Mouse (Mus musculus): Measurements from ENCODE around the gene Noa1. TPM values are rescaled to one million over a fixed set of nuclear protein-coding genes. Genes with fewer than 3 reads are reported as not detected.
A peak's percentile ranks its signal among the peaks of the same experiment; 100 is the strongest.

The Noa1 gene
- polyA plus RNA-seq, 1 experiment from 2014 or later: 31.1 TPM

- Histone ChIP-seq H3K36me3 (peaks cover 74% of the 10 kb centered on the region), H3K4me2 (replicated peaks) (no peak overlapping the region), H3K9me3 (replicated peaks) (no peaks in the 10 kb centered on the region), H3K9ac (no peak overlapping the region), H3K27ac (replicated peaks) (no peak overlapping the region), H3K4me3 (replicated peaks) (no peak overlapping the region), H3K27me3 (no peaks in the 10 kb centered on the region), H3K4me1 (no peaks in the 10 kb centered on the region)
- WGBS: 79% methylated on average over 5 of the region's 5 CpGs
- no peak for ATAC-seq (ENCODE audit: insufficient number of reproducible peaks, low FRiP score, low TSS enrichment, low read depth)
Measured at GRCm38 (mm10) chr5:77286904-77287303, 23.0 kb downstream of the Noa1 start.

DNA sequence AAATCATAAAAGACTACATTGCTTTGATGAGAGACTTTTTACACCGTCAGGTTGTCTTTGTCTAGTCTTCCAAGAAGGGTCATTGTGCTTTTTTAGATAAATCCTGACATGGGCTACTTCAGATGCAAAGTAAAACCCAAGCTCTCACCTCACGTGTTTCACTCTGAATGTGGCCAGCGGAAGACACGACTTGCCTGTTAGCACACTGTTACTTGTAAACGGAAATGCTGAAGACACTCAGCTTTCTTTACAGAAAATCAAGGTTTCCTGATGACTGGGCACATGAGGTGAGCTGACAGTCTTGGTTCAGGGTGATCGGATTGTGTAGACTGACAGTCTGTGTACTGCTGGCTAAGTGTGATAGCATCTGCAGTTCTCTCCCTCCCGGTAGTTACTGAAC is 24.2 kb downstream of the Noa1 start:
- Histone ChIP-seq H3K9ac (no peak overlapping the region), H3K4me1 (no peaks in the 10 kb centered on the region), H3K27ac (replicated peaks) (no peak overlapping the region), H3K4me3 (replicated peaks) (no peak overlapping the region), H3K9me3 (replicated peaks) (no peaks in the 10 kb centered on the region), H3K4me2 (replicated peaks) (no peak overlapping the region), H3K27me3 (no peaks in the 10 kb centered on the region), H3K36me3 (peaks cover 75% of the 10 kb centered on the region)
- ATAC-seq (ENCODE audit: insufficient number of reproducible peaks, low FRiP score, low TSS enrichment, low read depth): no peak
- WGBS: 83% methylated on average over 7 of the region's 7 CpGs

DNA sequence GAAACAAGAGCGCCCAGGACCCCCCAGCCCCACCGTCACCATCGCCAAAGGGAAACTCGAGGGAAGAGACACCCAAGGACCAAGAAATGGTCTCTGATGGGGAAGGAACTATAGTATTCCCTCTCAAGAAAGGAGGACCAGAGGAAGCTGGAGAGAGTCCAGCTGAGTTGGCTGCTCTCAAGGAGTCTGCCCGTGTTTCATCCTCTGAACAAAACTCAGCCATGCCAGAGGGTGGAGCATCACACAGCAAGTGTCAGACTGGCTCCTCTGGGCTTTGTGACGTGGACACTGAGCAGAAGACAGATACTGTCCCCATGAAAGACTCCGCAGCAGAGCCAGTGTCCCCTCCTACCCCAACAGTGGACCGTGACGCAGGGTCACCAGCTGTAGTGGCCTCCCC is 27.6 kb downstream of the Noa1 start:
- Histone ChIP-seq H3K4me2 (replicated peaks) (no peak overlapping the region), H3K27me3 (no peaks in the 10 kb centered on the region), H3K36me3 (peaks cover 66% of the 10 kb centered on the region), H3K9ac (no peak overlapping the region), H3K4me1 (no peaks in the 10 kb centered on the region), H3K27ac (replicated peaks) (no peak overlapping the region), H3K4me3 (replicated peaks) (no peak overlapping the region), H3K9me3 (replicated peaks) (no peaks in the 10 kb centered on the region)
- no peak for ATAC-seq (ENCODE audit: insufficient number of reproducible peaks, low FRiP score, low TSS enrichment, low read depth)
- WGBS: 86% methylated on average over 9 of the region's 9 CpGs

DNA sequence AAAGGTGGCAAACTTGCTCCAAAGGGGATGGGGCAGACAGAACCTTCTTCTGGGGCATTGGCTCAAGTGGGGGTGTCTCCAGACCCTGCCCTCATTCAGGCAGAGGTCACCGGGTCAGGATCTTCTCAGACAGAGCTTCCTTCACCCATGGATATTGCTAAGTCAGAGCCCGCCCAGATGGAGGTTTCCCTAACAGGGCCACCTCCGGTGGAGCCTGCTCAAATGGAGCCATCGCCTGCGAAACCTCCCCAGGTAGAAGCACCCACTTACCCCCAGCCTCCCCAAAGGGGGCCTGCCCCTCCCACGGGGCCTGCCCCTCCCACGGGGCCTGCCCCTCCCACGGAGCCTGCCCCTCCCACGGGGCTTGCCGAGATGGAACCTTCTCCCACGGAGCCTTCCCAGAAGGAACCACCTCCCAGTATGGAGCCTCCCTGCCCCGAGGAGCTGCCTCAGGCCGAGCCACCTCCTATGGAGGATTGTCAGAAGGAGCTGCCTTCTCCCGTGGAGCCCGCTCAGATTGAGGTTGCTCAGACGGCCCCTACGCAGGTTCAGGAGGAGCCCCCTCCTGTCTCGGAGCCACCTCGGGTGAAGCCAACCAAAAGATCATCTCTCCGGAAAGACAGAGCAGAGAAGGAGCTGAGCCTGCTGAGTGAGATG is 28.2 kb downstream of the Noa1 start:
- Histone ChIP-seq H3K9ac (no peak overlapping the region), H3K4me2 (replicated peaks) (no peak overlapping the region), H3K9me3 (replicated peaks) (no peaks in the 10 kb centered on the region), H3K27ac (replicated peaks) (no peak overlapping the region), H3K4me3 (replicated peaks) (no peak overlapping the region), H3K27me3 (no peaks in the 10 kb centered on the region), H3K36me3 (peaks cover 65% of the 10 kb centered on the region), H3K4me1 (no peaks in the 10 kb centered on the region)
- peak; percentile 34; the same call in 1 of the 2 replicates for ATAC-seq (ENCODE audit: insufficient number of reproducible peaks, low FRiP score, low TSS enrichment, low read depth)
- 85% methylated on average over 20 of the region's 20 CpGs for WGBS

- no peak overlapping the region for H3K4me2 ChIP-seq (replicated peaks)
- H3K36me3 ChIP-seq: peaks cover 81% of the 10 kb centered on the region
- no peaks in the 10 kb centered on the region for H3K27me3 ChIP-seq
- no peak overlapping the region for H3K4me3 ChIP-seq (replicated peaks)
- WGBS: 93% methylated on average over 6 of the region's 6 CpGs
- no peak overlapping the region for H3K27ac ChIP-seq (replicated peaks)
- H3K4me1 ChIP-seq: no peaks in the 10 kb centered on the region
- H3K9me3 ChIP-seq (replicated peaks): no peaks in the 10 kb centered on the region
- H3K9ac ChIP-seq: no peak overlapping the region
- ATAC-seq (ENCODE audit: insufficient number of reproducible peaks, low FRiP score, low TSS enrichment, low read depth): no peak
Measured at GRCm38 (mm10) chr5:77277204-77277603, 32.7 kb downstream of the Noa1 start.

- Histone ChIP-seq H3K4me2 (replicated peaks) (no peak overlapping the region), H3K27me3 (no peaks in the 10 kb centered on the region), H3K4me3 (replicated peaks) (no peak overlapping the region), H3K9me3 (replicated peaks) (no peaks in the 10 kb centered on the region), H3K36me3 (peaks cover 72% of the 10 kb centered on the region), H3K9ac (no peak overlapping the region), H3K4me1 (no peaks in the 10 kb centered on the region), H3K27ac (replicated peaks) (no peak overlapping the region)
- 87% methylated on average over 5 of the region's 5 CpGs for WGBS
- ATAC-seq (ENCODE audit: insufficient number of reproducible peaks, low FRiP score, low TSS enrichment, low read depth): no peak
Measured at GRCm38 (mm10) chr5:77275950-77276349, 33.9 kb downstream of the Noa1 start.

DNA sequence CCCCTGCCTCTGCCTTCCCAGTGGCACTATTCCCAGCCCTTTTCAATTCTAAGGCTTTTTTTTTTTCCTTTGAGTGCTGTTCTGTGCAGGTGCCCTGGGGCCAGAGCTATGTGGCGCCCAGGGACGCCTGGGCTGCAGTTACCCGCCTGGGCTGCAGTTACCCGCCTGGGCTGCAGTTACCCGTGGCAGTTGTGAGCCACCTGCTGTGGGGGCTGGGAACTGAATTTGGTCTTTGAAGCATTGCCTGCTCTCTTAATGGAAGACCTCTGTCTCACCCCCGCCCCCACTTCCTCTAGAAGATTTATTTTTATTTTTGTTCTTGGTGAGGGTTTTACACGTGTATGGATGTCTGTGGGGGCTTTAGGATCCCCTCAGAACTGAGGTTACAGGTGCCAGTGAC is 36.7 kb downstream of the Noa1 start:
- no peak overlapping the region for H3K4me2 ChIP-seq (replicated peaks)
- no peak for ATAC-seq (ENCODE audit: insufficient number of reproducible peaks, low FRiP score, low TSS enrichment, low read depth)
- no peak overlapping the region for H3K4me3 ChIP-seq (replicated peaks)
- peaks cover 13% of the 10 kb centered on the region for H3K4me1 ChIP-seq
- H3K9me3 ChIP-seq (replicated peaks): no peaks in the 10 kb centered on the region
- 77% methylated on average over 7 of the region's 7 CpGs for WGBS
- no peaks in the 10 kb centered on the region for H3K27me3 ChIP-seq
- no peak overlapping the region for H3K27ac ChIP-seq (replicated peaks)
- H3K9ac ChIP-seq: no peak overlapping the region
- H3K36me3 ChIP-seq: peaks cover 77% of the 10 kb centered on the region

GRCm38 (mm10) chr5:77269399-77269798 is 40.5 kb downstream of the Noa1 start:
- Histone ChIP-seq H3K4me1 (peaks cover 20% of the 10 kb centered on the region), H3K27ac (replicated peaks) (no peak overlapping the region), H3K9me3 (replicated peaks) (no peaks in the 10 kb centered on the region), H3K27me3 (no peaks in the 10 kb centered on the region), H3K4me3 (replicated peaks) (no peak overlapping the region), H3K4me2 (replicated peaks) (no peak overlapping the region), H3K36me3 (peaks cover 48% of the 10 kb centered on the region), H3K9ac (no peak overlapping the region)
- ATAC-seq (ENCODE audit: insufficient number of reproducible peaks, low FRiP score, low TSS enrichment, low read depth): no peak
- WGBS: 75% methylated on average over 8 of the region's 8 CpGs

- no peak overlapping the region for H3K4me3 ChIP-seq (replicated peaks)
- H3K9me3 ChIP-seq (replicated peaks): no peaks in the 10 kb centered on the region
- H3K27ac ChIP-seq (replicated peaks): no peak overlapping the region
- ATAC-seq (ENCODE audit: insufficient number of reproducible peaks, low FRiP score, low TSS enrichment, low read depth): no peak
- H3K4me1 ChIP-seq: peaks cover 20% of the 10 kb centered on the region
- H3K9ac ChIP-seq: no peak overlapping the region
- H3K27me3 ChIP-seq: no peaks in the 10 kb centered on the region
- H3K4me2 ChIP-seq (replicated peaks): no peak overlapping the region
- 93% methylated on average over 30 of the region's 30 CpGs for WGBS
- H3K36me3 ChIP-seq: peaks cover 37% of the 10 kb centered on the region
Measured at GRCm38 (mm10) chr5:77267957-77268624, 41.8 kb downstream of the Noa1 start.

GRCm38 (mm10) chr5:77267441-77267840 is 42.4 kb downstream of the Noa1 start:
- no peaks in the 10 kb centered on the region for H3K27me3 ChIP-seq
- peaks cover 32% of the 10 kb centered on the region for H3K36me3 ChIP-seq
- WGBS: 61% methylated on average over 4 of the region's 4 CpGs
- peak overlapping the region; percentile 56 for H3K4me2 ChIP-seq (replicated peaks)
- no peak for ATAC-seq (ENCODE audit: insufficient number of reproducible peaks, low FRiP score, low TSS enrichment, low read depth)
- no peak overlapping the region for H3K27ac ChIP-seq (replicated peaks)
- no peak overlapping the region for H3K9ac ChIP-seq
- peaks cover 20% of the 10 kb centered on the region for H3K4me1 ChIP-seq
- H3K9me3 ChIP-seq (replicated peaks): no peaks in the 10 kb centered on the region
- peak overlapping the region; percentile 87 for H3K4me3 ChIP-seq (replicated peaks)

DNA sequence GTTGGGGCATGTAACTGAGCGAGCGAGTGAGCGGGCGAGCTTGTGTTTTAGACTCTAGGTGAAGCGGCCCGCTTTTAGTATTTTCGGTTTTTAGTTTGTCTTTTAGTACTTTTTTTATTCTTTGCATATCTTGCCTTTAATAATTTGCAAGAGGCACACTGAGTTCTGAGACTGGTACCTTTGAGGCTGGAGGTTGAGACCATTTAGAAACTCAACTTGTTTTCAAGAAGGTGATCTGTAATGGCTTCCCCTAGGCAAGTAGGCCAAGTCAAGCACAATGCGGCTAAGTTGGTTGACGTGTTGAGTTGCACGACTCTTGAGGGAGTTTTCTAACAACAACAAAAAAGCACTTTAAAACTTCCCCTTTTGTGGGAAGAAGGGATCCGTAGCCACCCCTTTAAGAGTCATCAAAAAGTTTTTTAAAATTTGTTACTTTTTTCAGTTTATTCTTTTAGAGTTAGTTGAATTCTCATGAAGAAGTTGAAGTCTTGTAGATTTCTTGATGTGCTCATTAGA is 42.9 kb downstream of the Noa1 start:
- WGBS: 1% methylated on average over 11 of the region's 11 CpGs
- Histone ChIP-seq H3K27me3 (no peaks in the 10 kb centered on the region), H3K4me3 (replicated peaks) (peak overlapping the region; percentile 87), H3K4me2 (replicated peaks) (peak overlapping the region; percentile 56), H3K4me1 (peaks cover 20% of the 10 kb centered on the region), H3K9ac (peak overlapping the region; percentile 88), H3K36me3 (peaks cover 27% of the 10 kb centered on the region), H3K27ac (replicated peaks) (peak overlapping the region; percentile 96), H3K9me3 (replicated peaks) (no peaks in the 10 kb centered on the region)
- ATAC-seq (ENCODE audit: insufficient number of reproducible peaks, low FRiP score, low TSS enrichment, low read depth): no peak

Measured in embryonic facial prominence, embryonic 15.5 days (tissue).